Mouse (Mus musculus): Measurements from ENCODE around the gene Timp2.

DNA sequence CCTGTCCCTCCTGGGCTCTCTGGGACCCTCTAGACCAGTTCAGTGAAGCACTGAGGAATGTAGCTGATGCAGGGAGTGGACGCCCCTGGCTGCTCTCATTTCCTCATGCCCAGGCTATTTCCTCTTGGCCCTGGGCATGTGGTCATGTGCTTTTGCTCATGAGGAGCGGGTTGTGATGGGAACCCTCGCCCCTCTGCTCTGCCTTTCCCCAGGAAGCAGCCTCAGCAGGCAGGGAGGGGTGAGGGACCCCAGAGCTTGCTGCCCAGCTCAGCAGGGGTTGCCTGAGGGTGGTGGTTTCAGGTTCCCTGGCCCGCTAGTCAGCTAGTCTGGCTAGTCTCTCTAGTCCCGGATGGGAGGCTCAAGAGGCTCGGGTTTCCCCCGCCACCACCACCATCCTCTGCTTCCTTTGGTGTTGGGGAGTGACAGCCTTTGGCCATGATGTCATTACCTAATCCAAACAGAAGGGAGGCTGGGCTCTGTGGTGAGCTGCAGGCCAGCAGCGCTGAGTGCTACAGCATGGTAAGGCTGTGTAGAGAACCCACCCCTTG, 7.5 kb upstream of the Timp2 start:
- TF ChIP-seq CTCF (IDR thresholded peaks at IDR 0.05; ENCODE audit: extremely low read depth, insufficient read depth, low read length), result no peak
- TF ChIP-seq POLR2A (IDR thresholded peaks at IDR 0.05; ENCODE audit: extremely low read depth, insufficient read depth, low read length), result no peak
